Mouse (Mus musculus) urinary bladder, postnatal 36 days (tissue): Measurements from ENCODE around the gene Mthfsd.
"Not testable (repeated sequence)": the region's sequence is repeated elsewhere in the genome, so short reads cannot be mapped to it uniquely, and the experiment has no call there.

Experiments used
- DNase-seq, 2 experiments: peaks; one replicate each; pipeline ENCODE4 v3.0.0; 2022; ENCODE audit warnings: low spot score in 2 of 2, mixed read lengths in 1 of 2

The Mthfsd gene

DNA sequence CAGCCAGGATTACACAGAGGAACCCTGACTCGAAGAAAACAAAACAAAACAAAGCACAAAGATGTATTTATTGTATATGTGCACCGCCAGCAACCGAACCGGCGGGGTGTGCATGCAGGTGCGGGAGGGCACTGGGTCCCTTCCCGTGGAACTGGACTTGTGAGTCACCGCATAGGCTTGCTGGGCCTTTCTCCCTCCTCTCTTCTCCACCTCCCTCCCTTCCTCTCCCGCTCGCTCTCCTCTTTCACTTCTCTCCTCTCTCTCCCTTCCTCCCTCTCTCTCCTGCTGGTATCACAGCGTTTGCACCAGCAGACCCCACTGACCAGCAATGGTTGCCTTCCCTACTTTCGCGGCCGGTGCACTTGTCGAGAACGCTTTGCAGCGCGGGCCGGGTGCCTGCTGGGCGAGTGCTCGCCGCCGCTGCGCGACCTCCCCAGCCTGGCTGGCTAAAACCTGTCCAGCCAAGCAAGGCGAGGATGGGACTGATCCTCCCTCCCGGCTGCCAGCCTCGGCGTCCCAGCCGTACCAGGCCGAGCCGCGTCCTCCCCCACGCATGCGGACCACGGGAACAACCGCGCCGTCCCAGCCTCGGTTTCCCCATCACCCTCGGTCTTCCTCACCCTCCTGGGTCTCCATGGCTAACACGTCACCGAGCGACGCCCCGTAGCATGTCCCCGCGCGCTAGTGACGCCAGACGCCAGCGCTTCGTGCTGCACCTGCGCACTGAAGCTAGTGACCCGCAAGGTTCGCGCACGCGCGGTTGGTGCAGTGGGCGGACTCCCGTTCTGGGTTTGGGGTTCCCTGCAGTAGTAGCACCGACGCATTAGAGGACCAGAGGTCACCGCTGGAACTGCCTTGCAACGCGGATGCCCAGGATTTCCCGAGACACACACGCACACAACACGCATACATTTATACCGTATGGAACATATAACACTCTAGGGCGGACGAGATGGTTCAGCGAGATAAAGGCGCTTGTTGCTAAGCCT is at the start of gene Mthfsd:
Gene Mthfsd, minus strand, starts transcription at position 725 of the 989 bp plus-strand sequence.
- DNase-seq = peak; percentile 97 to 99

DNA sequence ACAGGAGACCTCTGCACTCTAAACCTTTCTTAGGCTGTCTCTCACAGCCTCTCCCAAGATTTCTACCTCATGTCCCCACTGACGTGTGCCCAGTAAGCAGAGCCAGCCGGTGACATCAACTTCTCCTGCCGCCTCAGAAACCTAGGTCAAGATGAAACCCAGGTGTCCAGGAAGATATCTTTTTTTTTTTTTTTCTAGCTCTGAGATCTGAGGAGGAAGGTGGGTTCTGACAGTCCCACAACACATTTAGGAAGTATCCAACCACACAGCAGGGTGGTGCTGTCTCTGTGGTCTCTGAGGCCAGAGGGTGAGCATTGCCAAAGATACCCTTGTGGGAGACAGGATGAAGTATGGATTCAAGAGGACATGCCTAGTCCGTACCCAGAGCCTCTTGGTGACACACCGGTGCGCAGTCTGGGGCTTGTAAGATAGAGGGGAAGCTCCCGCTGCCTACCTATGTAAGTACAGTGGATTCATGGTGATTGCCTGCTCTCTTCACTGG is 48.8 kb upstream of the Mthfsd start:
- DNase-seq = no peak

DNA sequence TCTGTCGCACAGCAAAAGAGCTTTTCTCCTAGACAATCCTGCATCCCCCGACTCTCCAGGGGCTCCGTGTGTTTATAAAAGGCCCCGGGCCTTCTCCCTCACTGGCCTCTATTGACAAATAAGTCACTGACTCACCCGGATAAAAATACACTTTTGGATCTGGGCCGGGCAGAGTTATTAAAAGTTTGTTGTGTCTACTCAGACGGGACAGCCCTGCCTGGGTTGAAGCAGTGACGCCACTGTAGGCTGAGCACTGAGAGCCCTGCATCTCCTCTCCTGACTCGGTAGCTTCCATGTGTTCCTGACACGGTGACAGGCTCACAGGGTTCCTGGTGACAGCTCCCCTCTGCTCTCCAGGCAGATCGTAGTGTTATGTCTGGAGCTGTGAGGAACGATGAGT is 44.2 kb upstream of the Mthfsd start:
- no peak for DNase-seq

- DNase-seq = no peak
Measured at GRCm38 (mm10) chr8:121148573-121149083, 40.4 kb upstream of the Mthfsd start.

- not testable (repeated sequence) for DNase-seq
Measured at GRCm38 (mm10) chr8:121145457-121146134, 37.4 kb upstream of the Mthfsd start.

DNA sequence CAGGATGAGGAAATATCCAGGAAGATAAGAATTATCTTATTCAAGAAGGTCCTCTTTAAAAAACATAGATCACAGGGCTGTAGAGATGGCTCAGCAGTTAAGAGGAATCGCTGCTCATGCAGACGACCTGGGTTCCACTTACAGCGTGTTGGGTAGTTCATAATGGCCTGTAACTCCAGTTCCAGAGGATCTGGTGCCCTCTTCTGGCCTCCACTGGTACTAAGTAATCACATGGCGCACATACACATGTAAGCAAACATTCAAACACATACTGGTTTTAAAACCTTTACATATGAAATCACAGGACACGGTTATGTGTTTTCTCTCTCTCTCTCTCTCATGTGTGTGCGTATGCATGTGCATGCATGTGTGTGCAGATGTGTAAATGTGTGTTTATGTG is 28.7 kb upstream of the Mthfsd start:
- DNase-seq = no peak

DNA sequence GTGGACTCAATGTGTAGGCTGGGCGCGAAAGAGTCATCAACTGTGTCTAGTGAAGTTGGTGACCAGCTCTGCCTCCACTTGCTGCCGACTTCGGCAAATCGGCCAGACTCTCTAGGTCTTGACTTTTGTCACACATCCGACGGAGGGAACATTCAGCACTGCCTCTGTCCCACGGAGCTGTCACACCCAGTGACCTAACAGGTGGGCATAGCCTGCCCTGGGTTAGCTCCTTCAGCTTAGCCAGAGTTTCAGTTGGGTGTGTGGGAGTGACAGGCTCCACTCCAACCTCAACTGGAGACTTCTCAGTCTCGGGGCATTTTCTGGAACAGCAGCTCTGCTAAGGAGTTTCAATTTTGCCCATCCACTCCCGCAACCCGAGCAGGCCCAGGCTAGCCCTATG is 26.3 kb upstream of the Mthfsd start:
- no peak for DNase-seq

- DNase-seq = no peak
Measured at GRCm38 (mm10) chr8:121134102-121134501, 25.9 kb upstream of the Mthfsd start.

GRCm38 (mm10) chr8:121132961-121133513 is 24.8 kb upstream of the Mthfsd start:
- no peak for DNase-seq

- no peak for DNase-seq
Measured at GRCm38 (mm10) chr8:121130522-121130921, 22.3 kb upstream of the Mthfsd start.

DNA sequence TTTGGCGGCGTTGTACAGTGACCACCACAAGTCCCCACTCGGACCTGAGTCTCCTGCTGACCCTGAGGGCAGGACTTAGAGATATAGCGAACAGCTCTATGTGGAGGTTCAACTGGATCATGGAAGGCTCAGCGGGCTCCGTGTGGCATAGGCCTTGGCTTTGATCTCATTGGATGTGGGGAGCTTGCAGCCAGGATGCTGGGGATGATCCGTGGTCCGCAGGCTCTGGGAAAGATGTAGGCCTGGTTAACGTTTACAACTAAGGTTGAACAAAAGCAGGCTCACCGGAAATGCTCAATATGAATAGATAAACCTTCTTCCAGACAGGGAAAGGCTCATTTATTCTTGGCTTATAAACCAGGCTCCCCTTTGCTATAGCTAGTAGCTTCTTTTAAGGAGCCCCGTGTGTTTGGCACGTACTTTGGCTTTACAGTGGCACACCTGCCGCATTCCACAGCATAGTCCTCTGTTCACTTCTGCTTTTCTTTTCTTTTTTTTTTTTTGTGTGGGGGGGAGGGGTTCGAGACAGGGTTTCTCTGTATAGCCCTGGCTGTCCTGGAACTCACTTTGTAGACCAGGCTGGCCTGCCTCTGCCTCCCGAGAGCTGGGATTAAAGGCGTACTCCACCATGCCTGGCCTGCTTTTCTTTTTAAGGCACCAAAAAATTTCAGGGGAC is 21.2 kb upstream of the Mthfsd start:
- DNase-seq = no peak

GRCm38 (mm10) chr8:121128531-121129264 is 20.5 kb upstream of the Mthfsd start:
- DNase-seq = no peak

GRCm38 (mm10) chr8:121127756-121128375 is 19.7 kb upstream of the Mthfsd start, which contains the start of gene Foxl1:
Gene Foxl1 (plus strand): TSS chr8:121127940.
- no peak for DNase-seq

DNA sequence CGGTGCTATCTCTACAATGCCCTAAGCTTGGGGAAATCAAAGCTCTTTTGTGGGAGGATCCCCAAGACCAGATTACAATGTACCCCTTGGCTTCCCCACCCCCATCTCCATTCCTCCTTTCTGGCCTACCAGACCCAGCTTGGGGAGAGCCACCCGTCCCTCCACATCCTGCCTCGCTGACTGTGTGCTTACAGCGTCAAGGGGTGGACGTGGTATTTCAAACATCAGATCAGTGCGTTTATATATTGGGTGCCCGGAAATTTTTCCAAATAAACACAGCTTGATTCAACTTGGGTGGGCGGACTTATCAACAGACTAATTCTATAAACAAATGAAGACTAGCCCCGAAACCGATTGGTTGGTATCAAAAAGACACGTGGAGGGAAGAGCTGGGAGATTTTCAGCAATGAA is 19.1 kb upstream of the Mthfsd start:
- no peak for DNase-seq

DNA sequence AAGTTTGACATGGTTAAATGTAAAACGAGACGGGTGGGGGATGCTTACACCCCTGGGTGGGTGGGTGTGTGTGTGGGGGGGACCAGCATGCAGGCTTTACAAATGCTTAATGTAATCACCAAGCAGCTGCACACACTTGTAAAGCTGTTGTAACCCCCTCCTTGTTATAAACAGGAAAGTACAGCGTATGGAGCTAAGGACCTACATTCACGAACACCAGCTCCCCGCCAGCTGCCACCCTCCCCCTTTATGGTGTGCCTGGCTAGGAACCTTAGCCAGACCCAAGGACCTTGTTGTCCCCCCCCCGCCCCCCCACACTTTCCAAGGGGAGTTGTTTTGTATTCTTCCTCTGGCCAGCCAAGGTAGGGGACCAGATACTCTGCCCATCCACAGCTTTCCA is 18.5 kb upstream of the Mthfsd start:
- DNase-seq = no peak

GRCm38 (mm10) chr8:121126191-121126590 is 18.0 kb upstream of the Mthfsd start:
- DNase-seq = no peak

GRCm38 (mm10) chr8:121125311-121125876 is 17.2 kb upstream of the Mthfsd start:
- DNase-seq = peak; percentile 52 to 77

- no peak for DNase-seq
Measured at GRCm38 (mm10) chr8:121124547-121125239, 16.5 kb upstream of the Mthfsd start.

GRCm38 (mm10) chr8:121123113-121123512 is 14.9 kb upstream of the Mthfsd start:
- DNase-seq = no peak
